Mouse (Mus musculus) thymus, postnatal 10 days (tissue): ENCODE measurements around the gene Slc7a6os.

Source experiments
- DNase-seq, 2 experiments: peaks; one replicate each; pipeline ENCODE4 v3.0.0; 2021; ENCODE audit warnings: low spot score in 2 of 2

The Slc7a6os gene

GRCm38 (mm10) chr8:106177594-106177993 lies 33.1 kb downstream of the Slc7a6os start:
- no peak for DNase-seq

- DNase-seq: no peak
Observed at GRCm38 (mm10) chr8:106176891-106177290, 33.8 kb downstream of the Slc7a6os start.

- DNase-seq: no peak
Observed at GRCm38 (mm10) chr8:106173566-106173965, 37.2 kb downstream of the Slc7a6os start.

- DNase-seq: no peak
Observed at GRCm38 (mm10) chr8:106169934-106170480, 40.7 kb downstream of the Slc7a6os start.

- DNase-seq: peak; percentile 39
Observed at GRCm38 (mm10) chr8:106169017-106169933, 41.5 kb downstream of the Slc7a6os start.

GRCm38 (mm10) chr8:106168356-106169016 lies 42.2 kb downstream of the Slc7a6os start, which contains the start of gene Slc7a6:
TSS of gene Slc7a6 (plus strand) at chr8:106168857.
- peak; percentile 82 to 96 for DNase-seq

- peak; percentile 32 to 79 for DNase-seq
Observed at GRCm38 (mm10) chr8:106165460-106165859, 45.3 kb downstream of the Slc7a6os start.

GRCm38 (mm10) chr8:106163251-106163650 lies 47.5 kb downstream of the Slc7a6os start:
- no peak for DNase-seq

GRCm38 (mm10) chr8:106159876-106160275 lies 50.9 kb downstream of the Slc7a6os start:
- DNase-seq: no peak

GRCm38 (mm10) chr8:106158381-106158780 lies 52.4 kb downstream of the Slc7a6os start:
- no peak for DNase-seq

GRCm38 (mm10) chr8:106157419-106157818 lies 53.3 kb downstream of the Slc7a6os start:
- no peak for DNase-seq

GRCm38 (mm10) chr8:106152876-106153275 lies 57.9 kb downstream of the Slc7a6os start:
- DNase-seq: no peak

- DNase-seq: no peak
Observed at GRCm38 (mm10) chr8:106151041-106151440, 59.7 kb downstream of the Slc7a6os start.
